Mouse (Mus musculus): Measurements from ENCODE around the gene Spata13.

- TF ChIP-seq CTCF (IDR thresholded peaks at IDR 0.05; ENCODE audit: low read depth, low read length) (no peak), POLR2A (IDR thresholded peaks at IDR 0.05; ENCODE audit: borderline replicate concordance, low read depth, low read length) (no peak)
Observed at GRCm38 (mm10) chr14:60656701-60657085, 22.9 kb downstream of the Spata13 start.
